Mouse (Mus musculus): ENCODE measurements at regions not wholly inside any gene's neighbourhood (a gene's known extent, or its start where the extent isn't known, plus 50 kb on each side); places are given as distances from the start of the nearest gene placed in this dataset.

DNA sequence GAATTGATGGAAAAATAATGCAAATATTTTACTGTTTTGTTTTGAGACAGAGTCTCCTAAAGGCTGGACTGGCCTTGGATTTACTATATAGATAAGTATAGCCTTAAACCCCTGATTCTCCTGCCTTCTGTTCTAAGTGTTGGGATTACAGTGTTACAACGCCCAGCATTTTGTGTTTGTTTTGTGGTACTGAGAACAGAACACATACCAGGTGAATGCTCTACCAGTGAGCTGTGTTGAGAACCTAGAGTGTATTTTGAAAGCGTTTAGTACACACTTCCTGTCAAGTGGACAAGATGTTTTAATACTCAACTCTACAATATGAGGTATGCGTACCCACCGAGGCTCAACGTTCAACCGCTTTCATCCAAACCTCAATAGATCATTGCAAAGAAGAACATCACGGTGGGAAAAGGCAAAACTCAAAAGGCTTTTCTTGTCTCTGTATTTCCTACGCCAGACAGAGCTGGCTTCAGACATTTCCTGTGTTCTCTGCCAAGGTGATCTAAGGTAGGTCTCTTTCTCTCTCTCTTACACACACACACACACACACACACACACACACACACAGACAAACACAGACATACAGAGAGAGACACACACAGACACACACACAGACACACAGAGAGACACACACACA, 104.3 kb upstream of the Cpm start:
- no peak for DNase-seq (ENCODE audit: low spot score)
- Histone ChIP-seq H3K27me3 (replicated peaks; ENCODE audit: control insufficient read depth, insufficient read depth, low read length) (no peaks in the 10 kb centered on the region), H3K9ac (ENCODE audit: low read length) (no peak overlapping the region), H3K9me3 (replicated peaks; ENCODE audit: control insufficient read depth, low read length) (no peaks in the 10 kb centered on the region), H3K27ac (ENCODE audit: low read depth, low read length) (no peak overlapping the region), H3K36me3 (ENCODE audit: control insufficient read depth, insufficient read depth, low read length) (no peaks in the 10 kb centered on the region), H3K4me2 (ENCODE audit: low read length) (no peak overlapping the region), H3K4me1 (ENCODE audit: control insufficient read depth, insufficient read depth, low read length) (no peaks in the 10 kb centered on the region), H3K4me3 (ENCODE audit: low read depth, low read length) (no peak overlapping the region)
- no peak for ATAC-seq
- WGBS, result 88% methylated on average over 8 of the region's 8 CpGs

DNA sequence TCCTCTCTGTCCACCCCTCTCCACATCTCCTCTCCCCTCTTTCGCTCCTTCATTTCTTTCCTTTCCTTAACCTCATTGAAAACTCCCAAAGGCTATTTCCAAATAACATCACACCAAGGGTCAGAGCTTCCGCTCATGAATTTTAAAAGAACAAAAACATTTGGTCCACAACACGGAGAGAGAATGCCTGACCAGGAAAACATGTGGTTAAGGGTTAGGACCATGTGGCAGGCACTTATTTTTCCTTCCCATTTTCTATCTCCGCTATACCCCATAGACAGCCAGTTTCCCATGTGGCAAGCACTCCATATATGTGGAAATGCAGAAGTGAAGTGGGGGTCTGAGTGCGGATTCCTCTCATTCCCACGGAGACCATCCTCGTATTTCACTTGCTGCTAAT, 105.2 kb upstream of the Cpm start:
- no peaks in the 10 kb centered on the region for H3K9me3 ChIP-seq (replicated peaks; ENCODE audit: control insufficient read depth, low read length)
- no peak overlapping the region for H3K4me3 ChIP-seq (ENCODE audit: low read depth, low read length)
- no peak for ATAC-seq
- no peak overlapping the region for H3K9ac ChIP-seq (ENCODE audit: low read length)
- H3K27ac ChIP-seq (ENCODE audit: low read depth, low read length), result no peak overlapping the region
- WGBS, result 87% methylated on average over 7 of the region's 7 CpGs
- H3K4me2 ChIP-seq (ENCODE audit: low read length), result no peak overlapping the region
- no peaks in the 10 kb centered on the region for H3K27me3 ChIP-seq (replicated peaks; ENCODE audit: control insufficient read depth, insufficient read depth, low read length)
- no peak for DNase-seq (ENCODE audit: low spot score)
- no peaks in the 10 kb centered on the region for H3K36me3 ChIP-seq (ENCODE audit: control insufficient read depth, insufficient read depth, low read length)
- no peaks in the 10 kb centered on the region for H3K4me1 ChIP-seq (ENCODE audit: control insufficient read depth, insufficient read depth, low read length)

DNA sequence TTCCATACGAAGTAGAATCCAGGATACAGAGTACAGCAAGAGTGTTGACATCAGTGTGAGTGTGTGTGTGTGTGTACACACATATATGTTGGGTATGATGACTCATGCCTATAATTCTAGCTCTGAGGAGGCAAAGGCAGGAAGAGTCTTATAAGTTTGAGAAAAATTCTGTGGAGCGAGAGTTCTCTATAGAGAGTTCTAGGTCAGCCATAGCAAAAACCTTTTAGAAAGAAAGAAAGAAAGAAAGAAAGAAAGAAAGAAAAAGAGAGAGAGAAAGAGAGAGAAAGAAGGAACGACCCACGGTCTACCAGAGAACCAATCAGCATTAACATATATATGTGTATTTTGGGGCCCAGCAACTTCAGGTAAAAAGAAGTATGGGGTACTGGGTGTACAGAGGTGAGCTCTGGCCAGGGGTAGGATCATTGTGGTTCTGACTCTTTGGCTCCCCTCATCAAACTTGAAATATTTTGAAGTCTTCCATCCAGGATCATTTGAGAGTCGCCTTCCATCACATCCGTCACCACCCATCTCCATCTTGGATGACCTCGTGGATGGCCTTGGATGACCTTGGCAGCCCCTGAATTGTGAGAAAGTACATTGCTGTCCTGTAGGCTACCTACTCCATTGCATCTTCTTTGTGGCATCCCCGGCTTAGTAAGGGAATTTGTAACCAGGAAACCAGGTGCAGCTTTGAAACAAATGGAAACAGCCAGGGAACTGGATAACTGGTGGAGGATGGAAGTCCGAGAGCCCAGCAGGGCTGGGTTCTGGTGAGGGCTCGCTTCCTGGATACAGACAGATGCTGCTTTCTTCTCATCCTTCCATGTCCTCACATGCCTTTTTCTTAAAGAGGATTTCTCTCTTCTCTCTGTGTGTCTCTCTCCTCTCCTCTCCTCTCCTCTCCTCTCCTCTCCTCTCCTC, 106.1 kb upstream of the Cpm start:
- Histone ChIP-seq H3K36me3 (ENCODE audit: control insufficient read depth, insufficient read depth, low read length) (no peaks in the 10 kb centered on the region), H3K4me3 (ENCODE audit: low read depth, low read length) (no peak overlapping the region), H3K4me1 (ENCODE audit: control insufficient read depth, insufficient read depth, low read length) (no peaks in the 10 kb centered on the region), H3K27ac (ENCODE audit: low read depth, low read length) (no peak overlapping the region), H3K4me2 (ENCODE audit: low read length) (no peak overlapping the region), H3K9ac (ENCODE audit: low read length) (no peak overlapping the region), H3K9me3 (replicated peaks; ENCODE audit: control insufficient read depth, low read length) (no peaks in the 10 kb centered on the region), H3K27me3 (replicated peaks; ENCODE audit: control insufficient read depth, insufficient read depth, low read length) (no peaks in the 10 kb centered on the region)
- no peak for ATAC-seq
- DNase-seq (ENCODE audit: low spot score), result no peak
- WGBS, result 90% methylated on average over 10 of the region's 10 CpGs

DNA sequence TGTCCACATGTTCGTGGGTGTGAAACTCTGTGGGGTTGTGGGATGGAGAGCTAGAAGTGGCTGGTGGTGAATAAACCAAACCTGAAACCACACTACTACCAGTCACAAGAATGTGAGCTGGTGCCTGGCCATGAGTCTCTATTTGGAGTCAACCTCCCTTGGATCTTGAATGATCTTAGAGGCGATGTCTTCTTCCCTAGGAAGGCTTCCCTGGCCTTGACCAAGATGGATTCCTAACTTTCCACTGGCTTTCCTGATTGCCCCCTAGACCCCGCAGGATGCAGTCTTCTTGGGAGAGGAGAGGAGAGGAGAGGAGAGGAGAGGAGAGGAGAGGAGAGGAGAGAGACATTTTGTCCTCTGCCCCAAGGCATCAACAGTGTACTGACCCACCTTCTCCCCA, 106.9 kb upstream of the Cpm start:
- no peaks in the 10 kb centered on the region for H3K36me3 ChIP-seq (ENCODE audit: control insufficient read depth, insufficient read depth, low read length)
- H3K4me2 ChIP-seq (ENCODE audit: low read length), result no peak overlapping the region
- no peak overlapping the region for H3K4me3 ChIP-seq (ENCODE audit: low read depth, low read length)
- H3K27me3 ChIP-seq (replicated peaks; ENCODE audit: control insufficient read depth, insufficient read depth, low read length), result no peaks in the 10 kb centered on the region
- H3K9me3 ChIP-seq (replicated peaks; ENCODE audit: control insufficient read depth, low read length), result no peaks in the 10 kb centered on the region
- no peak overlapping the region for H3K27ac ChIP-seq (ENCODE audit: low read depth, low read length)
- WGBS, result 82% methylated on average over 2 of the region's 3 CpGs
- ATAC-seq, result no peak
- no peak for DNase-seq (ENCODE audit: low spot score)
- no peaks in the 10 kb centered on the region for H3K4me1 ChIP-seq (ENCODE audit: control insufficient read depth, insufficient read depth, low read length)
- H3K9ac ChIP-seq (ENCODE audit: low read length), result no peak overlapping the region

DNA sequence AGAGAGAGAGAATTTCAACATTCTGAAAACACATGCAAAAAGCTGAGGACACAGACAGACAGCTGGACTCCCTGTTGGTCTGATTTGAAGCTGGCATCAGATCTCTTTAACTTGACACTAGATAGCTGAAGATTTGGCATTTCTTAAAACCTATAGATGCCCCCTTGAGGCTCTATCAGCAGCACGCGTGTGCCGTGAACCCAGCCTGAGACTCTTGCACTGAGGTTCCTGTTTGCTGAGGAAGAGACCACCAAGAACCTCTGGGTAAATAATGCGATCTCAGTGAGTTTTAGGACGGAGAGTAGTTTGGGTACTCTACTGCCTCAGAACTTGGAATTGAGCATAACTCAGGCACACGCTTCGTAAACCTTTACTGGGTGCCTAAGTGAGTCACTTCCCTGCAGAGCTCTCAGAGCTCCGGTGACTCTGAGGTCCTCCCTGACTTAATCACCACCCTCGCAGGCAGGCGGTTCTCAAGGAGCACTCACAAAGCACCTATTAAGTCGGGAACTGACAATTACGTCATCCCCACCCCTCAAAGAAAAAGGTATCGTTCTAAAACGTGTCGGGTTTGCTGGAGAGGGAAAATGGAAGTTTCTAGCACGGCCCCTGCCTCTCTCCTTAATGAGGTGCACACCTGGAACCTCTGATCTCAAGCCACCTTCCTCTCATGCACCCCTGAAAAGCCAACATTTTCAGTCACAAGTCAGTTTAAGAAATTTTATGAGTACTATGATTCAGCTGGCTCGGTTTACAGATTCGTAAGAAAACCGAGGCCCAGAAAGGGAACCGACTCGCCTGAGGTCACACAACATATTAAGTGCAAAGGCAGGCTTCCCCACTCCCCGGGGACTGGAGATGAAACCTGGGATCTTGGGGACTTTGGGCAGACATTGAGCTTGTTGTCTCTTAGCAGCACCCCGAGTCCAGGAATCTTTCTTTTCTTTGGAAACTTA, 107.7 kb upstream of the Cpm start:
- Histone ChIP-seq H3K4me2 (ENCODE audit: low read length) (no peak overlapping the region), H3K36me3 (ENCODE audit: control insufficient read depth, insufficient read depth, low read length) (no peaks in the 10 kb centered on the region), H3K27ac (ENCODE audit: low read depth, low read length) (no peak overlapping the region), H3K9me3 (replicated peaks; ENCODE audit: control insufficient read depth, low read length) (no peaks in the 10 kb centered on the region), H3K4me3 (ENCODE audit: low read depth, low read length) (no peak overlapping the region), H3K9ac (ENCODE audit: low read length) (no peak overlapping the region), H3K27me3 (replicated peaks; ENCODE audit: control insufficient read depth, insufficient read depth, low read length) (no peaks in the 10 kb centered on the region), H3K4me1 (ENCODE audit: control insufficient read depth, insufficient read depth, low read length) (no peaks in the 10 kb centered on the region)
- DNase-seq (ENCODE audit: low spot score) (no peak), ATAC-seq (no peak)
- 63% methylated on average over 23 of the region's 23 CpGs for WGBS

DNA sequence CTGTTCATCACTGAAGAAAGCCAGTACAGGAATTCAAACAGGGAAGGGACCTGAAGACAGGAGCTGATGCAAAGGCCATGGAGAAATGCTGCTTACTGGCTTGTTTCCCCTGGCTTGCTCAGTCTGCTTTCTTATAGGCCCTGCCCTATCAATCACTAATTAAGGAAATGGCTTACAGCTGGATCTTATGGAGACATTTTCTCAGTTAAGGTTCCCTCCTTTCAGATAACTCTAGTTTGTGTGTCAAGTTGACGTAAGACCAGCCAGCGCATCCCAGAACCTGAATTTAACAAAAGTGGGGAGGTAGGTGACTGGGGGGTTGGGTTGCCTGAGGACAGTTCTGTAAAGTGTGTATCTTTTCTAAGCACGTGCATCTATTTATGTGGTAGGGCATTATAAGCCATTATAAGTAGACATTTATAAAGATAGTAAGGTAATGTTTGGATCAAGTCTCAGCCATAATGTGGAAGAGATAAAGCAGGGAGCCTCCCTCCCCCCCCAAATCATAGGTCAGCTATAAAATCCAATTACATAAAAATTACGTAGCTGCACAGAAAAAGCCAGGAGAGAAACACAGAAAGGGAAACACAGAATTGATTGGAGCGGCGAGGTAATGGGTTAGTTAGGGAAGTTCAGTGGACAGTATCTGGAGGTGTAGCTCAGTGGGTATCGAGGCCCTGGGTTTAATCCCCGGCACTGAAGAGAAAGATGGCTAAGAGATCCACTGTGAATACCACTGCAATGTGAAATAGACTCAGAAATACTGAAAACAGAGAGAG, 108.6 kb upstream of the Cpm start:
- ATAC-seq (no peak), DNase-seq (ENCODE audit: low spot score) (no peak)
- no peaks in the 10 kb centered on the region for H3K36me3 ChIP-seq (ENCODE audit: control insufficient read depth, insufficient read depth, low read length)
- 91% methylated on average over 8 of the region's 8 CpGs for WGBS
- no peaks in the 10 kb centered on the region for H3K27me3 ChIP-seq (replicated peaks; ENCODE audit: control insufficient read depth, insufficient read depth, low read length)
- no peak overlapping the region for H3K9ac ChIP-seq (ENCODE audit: low read length)
- no peaks in the 10 kb centered on the region for H3K9me3 ChIP-seq (replicated peaks; ENCODE audit: control insufficient read depth, low read length)
- H3K4me2 ChIP-seq (ENCODE audit: low read length), result no peak overlapping the region
- H3K4me1 ChIP-seq (ENCODE audit: control insufficient read depth, insufficient read depth, low read length), result no peaks in the 10 kb centered on the region
- H3K4me3 ChIP-seq (ENCODE audit: low read depth, low read length), result no peak overlapping the region
- H3K27ac ChIP-seq (ENCODE audit: low read depth, low read length), result no peak overlapping the region

DNA sequence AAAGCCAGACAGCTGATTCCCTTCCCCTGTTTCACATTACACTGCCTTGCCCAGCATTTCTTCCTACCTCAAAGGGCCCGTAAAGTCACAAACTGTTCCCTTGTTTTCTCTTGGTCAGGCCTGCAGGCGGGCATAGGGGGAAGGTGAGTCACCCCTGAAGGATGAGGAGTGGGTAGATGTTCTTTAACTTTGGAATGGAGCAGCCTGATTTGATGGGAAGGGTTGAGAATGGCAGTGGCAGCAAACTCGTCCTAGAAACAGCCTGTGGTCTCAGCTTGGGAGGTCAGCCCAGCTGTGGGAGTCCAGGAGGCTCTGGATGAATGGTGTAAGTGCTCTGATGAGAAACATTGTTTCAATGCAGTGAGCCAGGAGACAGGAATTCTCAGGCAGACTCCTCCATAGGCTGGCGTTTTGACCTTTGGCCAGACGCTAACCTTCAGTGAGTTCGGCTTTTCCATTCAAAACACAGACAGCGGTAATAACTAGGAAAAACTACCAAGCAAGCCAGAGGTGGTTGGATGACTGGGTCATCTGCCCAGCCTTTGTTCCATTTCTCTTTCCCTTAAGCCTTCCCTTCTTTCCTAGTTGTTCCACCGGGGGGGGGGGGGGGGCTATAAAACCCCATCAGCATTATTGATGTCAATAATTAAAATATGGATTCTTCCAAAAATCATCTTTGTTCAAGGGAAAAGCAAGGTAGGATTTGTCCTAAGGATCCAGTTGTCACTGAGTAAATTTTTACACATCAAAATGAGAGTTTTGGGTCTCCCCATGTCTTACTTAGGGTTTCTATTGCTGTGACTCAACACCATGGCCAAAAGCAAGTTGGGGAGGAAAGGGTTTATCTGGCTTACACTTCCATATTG, 109.4 kb upstream of the Cpm start:
- DNase-seq (ENCODE audit: low spot score), result no peak
- ATAC-seq, result no peak
- H3K36me3 ChIP-seq (ENCODE audit: control insufficient read depth, insufficient read depth, low read length), result no peaks in the 10 kb centered on the region
- no peaks in the 10 kb centered on the region for H3K27me3 ChIP-seq (replicated peaks; ENCODE audit: control insufficient read depth, insufficient read depth, low read length)
- no peak overlapping the region for H3K27ac ChIP-seq (ENCODE audit: low read depth, low read length)
- no peak overlapping the region for H3K4me3 ChIP-seq (ENCODE audit: low read depth, low read length)
- no peaks in the 10 kb centered on the region for H3K9me3 ChIP-seq (replicated peaks; ENCODE audit: control insufficient read depth, low read length)
- WGBS, result 51% methylated on average over 8 of the region's 8 CpGs
- H3K9ac ChIP-seq (ENCODE audit: low read length), result no peak overlapping the region
- no peak overlapping the region for H3K4me2 ChIP-seq (ENCODE audit: low read length)
- no peaks in the 10 kb centered on the region for H3K4me1 ChIP-seq (ENCODE audit: control insufficient read depth, insufficient read depth, low read length)

All from forebrain, embryonic 14.5 days (tissue).